Mouse (Mus musculus) ovary, postnatal 36 days (tissue): ENCODE data around the gene Plxna1.

ENCODE experiments used
- DNase-seq: peaks from one replicate; pipeline ENCODE4 v3.0.0; 2022; ENCODE audit warnings: low spot score, mixed read lengths

Gene Plxna1

DNA sequence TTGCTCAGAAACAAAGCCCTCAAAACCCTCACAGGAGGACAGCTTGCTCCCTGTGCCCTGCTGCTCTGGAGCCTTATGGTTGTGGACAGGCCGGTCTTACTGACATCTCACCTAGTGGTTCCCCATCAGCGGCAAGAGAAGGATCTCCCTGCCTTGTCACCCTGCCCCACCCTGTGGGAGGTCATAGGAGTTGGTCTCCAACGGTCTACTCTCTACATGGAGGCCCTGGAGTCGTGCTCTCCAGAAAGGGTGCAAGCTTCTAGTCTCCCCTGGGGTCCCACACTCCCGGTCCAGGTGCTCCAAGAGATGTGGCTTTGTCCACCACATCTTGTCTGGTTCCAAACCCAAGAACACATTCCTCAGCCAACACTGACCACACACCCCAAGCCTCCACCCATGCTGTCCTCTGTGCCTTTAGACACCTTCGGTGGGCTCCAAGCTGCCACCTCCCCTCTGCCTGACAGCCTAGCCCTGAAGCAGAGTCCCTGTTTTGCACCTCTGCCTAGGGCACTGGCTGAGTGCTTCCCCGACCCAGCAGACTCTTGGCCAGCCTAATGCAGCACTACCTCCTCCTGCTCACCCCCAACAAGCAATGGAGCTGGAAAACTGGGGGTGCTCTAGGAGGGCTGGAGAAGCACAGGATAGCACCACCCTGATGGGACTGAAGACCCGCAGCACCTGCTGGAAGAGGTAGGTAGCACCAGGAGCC, 1.6 kb downstream of the Plxna1 start:
- no peak for DNase-seq

DNA sequence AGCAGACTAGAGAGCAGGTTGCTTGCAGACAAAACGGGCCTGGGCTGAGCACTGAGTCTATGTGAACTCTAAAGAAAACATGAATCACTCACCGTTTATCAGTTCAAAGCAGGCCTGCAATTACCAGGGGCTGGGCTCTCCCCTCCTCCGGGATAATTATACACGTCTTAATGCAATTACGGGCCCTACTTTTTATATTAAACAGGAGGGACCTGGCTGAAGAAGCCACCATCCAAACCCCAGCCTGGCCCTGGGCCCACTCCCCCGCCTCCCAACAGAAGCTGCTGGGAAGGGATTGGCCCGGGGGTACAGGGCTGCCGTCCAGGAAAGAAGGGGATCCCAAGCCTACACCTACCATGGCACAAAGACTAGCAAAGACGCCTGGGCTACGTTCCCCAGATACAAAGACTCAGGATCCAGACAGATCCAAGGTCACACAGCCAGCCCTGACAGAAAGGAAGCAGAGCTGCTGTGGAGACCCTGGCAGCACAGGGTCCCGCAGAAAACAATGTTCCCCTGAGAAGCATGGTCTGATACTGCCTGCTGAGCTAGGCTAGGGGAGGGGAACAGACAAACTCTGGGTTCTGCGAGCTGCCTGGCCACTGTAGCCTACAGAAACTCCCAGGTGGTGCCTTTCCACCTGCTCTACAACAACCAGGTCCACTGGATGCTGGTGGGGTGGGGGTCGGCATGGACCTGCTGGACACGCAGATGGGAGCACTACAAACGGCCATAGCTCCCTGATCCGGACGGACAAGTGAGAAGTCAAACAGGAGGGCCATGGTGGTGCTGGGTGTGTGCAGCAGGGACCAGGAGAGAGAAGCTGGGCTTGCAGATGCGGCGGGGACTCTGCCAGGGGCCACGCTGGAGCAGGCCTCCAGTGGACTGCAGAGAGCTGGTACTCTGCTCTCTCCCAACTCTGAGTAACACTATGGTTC, 2.4 kb downstream of the Plxna1 start:
- no peak for DNase-seq

DNA sequence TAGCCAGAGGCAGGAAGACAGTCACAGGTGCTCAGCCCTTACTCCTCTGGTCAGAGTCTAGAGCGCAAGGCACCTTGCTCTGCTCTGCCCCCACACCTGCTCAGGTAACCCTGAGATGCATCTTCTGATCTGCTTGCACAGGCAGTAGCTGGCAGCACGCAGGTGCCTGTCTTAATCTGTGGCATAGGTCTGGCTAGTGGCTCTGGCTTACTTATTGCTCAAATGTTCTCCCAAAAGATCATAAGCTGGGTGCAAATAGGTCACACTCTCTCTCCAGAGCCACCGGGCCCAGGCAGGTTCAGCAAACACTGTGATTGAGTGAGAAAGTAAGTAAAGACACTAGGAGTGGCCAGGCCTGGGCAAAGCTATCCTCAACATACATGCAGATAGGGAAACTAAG, 3.2 kb downstream of the Plxna1 start:
- no peak for DNase-seq

- DNase-seq, result no peak
Measured at GRCm38 (mm10) chr6:89355661-89356060, 6.8 kb downstream of the Plxna1 start.

DNA sequence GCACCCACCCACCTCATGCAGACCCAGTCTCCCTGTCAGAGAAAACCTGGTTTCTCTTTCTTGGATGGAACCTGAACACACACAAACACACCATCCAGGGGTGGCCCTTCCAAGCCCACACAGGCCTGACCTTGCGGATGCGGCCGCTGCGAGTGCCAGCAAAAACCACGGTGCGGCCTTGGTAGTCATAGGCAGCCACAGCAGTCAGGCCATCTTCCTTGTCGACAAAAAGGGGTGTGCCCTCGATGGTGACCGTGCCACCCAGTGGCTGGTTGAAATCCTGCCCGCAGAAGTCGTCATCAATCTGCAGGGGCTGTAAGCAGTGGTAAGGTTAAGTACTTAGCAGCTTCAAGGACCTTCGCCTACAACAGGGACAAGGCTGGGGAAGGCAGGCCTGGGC, 7.7 kb downstream of the Plxna1 start:
- DNase-seq, result peak; percentile 74

- DNase-seq, result no peak
Measured at GRCm38 (mm10) chr6:89354076-89354475, 8.3 kb downstream of the Plxna1 start.

GRCm38 (mm10) chr6:89353101-89353500, 9.3 kb downstream of the Plxna1 start:
- DNase-seq, result no peak

- peak; percentile 76 for DNase-seq
Measured at GRCm38 (mm10) chr6:89351441-89352137, 10.8 kb downstream of the Plxna1 start.

DNA sequence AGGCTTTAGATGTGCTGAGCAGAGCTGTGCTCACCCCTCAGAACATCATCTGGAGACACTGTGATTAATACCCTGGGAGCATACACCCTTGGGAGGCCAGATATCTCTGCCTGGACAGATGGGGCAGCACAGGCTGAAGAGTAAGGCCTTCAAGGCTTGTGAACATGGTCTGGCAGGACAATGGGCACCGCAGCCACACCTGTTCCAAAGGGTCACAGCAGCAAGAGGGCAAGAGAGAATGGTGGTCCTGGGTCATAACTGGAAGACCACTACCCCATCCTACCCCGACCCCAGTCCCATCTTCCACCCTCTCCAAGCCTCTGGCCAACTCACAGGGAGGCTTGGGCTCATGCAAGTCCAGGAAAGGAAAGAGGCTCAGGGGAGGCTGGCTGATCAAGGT, 11.9 kb downstream of the Plxna1 start:
- no peak for DNase-seq

DNA sequence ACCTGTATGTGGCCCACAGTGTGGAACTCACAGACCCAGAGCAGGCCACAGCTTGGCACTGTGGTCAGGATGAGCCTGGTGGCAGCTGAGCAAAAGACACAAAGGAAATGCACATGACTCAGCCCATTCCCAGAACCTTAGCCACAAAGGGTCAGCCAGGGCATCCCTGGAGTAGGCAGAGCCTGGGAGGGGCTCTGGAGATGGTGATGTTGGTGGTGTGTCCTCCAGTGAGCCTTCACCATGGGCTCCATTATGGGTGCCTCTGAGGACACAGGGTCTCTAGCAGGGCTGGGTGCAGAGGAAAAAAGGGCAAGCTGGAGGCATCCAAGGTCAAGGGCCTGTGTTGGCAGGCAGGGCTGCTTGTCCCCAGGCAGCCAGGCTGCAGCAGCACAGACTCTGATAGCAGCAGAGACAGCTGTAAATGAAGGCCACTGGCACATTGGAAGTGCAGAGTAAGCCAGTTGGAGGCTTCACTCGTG, 12.3 kb downstream of the Plxna1 start:
- DNase-seq, result peak; percentile 66

- DNase-seq, result no peak
Measured at GRCm38 (mm10) chr6:89348363-89348762, 14.1 kb downstream of the Plxna1 start.

- DNase-seq, result no peak
Measured at GRCm38 (mm10) chr6:89347792-89348191, 14.6 kb downstream of the Plxna1 start.

DNA sequence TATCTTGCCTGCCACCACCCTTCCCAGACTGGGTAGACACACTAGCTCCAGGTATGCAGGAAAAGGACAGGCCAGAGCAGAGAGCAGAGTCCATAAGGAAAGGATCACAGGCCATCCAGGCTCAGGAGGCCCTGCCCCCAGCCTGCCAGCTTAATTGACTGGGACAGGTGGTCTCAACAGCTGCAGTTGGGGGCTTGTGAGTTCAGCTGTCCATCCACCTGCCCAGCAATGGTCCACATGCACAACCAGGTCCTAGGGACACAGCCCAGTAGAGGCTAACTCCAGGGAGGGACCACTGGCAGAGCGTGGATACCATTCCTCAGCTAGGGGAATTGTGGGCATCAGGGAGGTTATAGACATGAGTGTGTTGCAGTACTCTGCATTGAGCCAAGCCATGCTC, 16.6 kb downstream of the Plxna1 start:
- DNase-seq, result no peak

- no peak for DNase-seq
Measured at GRCm38 (mm10) chr6:89345486-89345785, 17.0 kb downstream of the Plxna1 start.

- DNase-seq, result peak; percentile 76
Measured at GRCm38 (mm10) chr6:89344613-89345485, 17.6 kb downstream of the Plxna1 start.

GRCm38 (mm10) chr6:89341981-89342380, 20.4 kb downstream of the Plxna1 start:
- no peak for DNase-seq

- DNase-seq, result peak; percentile 81
Measured at GRCm38 (mm10) chr6:89339447-89339846, 23.0 kb downstream of the Plxna1 start.

GRCm38 (mm10) chr6:89338733-89339132, 23.7 kb downstream of the Plxna1 start:
- no peak for DNase-seq

DNA sequence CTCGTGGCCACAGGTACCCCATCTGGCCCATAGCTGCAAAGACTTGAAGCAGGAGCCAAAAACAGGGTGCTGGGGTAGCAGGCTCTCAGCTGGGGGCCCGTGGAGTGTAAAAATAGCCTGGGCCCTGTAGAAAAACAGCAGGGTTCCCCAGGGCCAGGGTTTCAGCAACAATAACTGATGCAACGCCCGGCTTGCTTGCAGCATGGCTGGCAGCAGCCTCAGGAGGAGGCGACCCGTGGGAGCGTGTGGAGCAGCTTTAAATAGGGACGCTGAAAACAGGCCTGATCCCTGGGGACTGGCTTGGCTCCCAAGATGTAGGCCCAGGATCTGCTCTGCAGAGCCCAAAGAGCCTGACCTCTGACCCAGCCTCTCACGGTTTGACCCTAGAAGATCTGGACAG, 24.8 kb downstream of the Plxna1 start:
- DNase-seq, result no peak

- DNase-seq, result no peak
Measured at GRCm38 (mm10) chr6:89333964-89334702, 28.3 kb downstream of the Plxna1 start.

DNA sequence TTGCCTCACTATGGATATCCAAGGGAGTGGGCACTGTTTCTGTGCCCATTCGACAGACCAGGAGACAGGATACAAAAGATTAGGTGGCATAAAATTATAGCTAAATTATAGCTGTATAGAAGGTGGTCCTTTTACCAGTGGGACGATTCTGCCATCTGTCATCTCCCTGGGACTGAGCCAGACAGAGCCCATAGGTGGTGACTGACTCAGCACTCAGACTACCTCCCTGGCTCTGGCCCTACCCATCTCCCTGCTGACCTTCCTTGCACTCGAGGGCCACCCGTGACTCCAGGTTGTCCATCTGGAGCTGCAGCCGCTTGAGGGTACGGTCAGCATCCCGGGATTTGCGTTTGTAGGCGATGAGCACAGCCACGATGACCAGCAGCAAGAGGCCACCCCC, 31.5 kb downstream of the Plxna1 start:
- no peak for DNase-seq
